Mouse (Mus musculus) erythroblast, embryonic 14.5 days (primary cell): ENCODE measurements at regions not wholly inside any gene's neighbourhood (a gene's known extent, or its start where the extent isn't known, plus 50 kb on each side); places are given as distances from the start of the nearest gene placed in this dataset.

Source experiments
- GATA1 ChIP-seq: IDR thresholded peaks from 2 replicates; pipeline ENCODE4 v1.6.1; 2012; ENCODE audit warnings: low read length, inconsistent platforms, mixed read lengths
- TAL1 ChIP-seq: IDR thresholded peaks from 3 replicates; pipeline ENCODE4 v1.6.1; 2012; ENCODE audit warnings: low read length, inconsistent platforms, mixed read lengths

DNA sequence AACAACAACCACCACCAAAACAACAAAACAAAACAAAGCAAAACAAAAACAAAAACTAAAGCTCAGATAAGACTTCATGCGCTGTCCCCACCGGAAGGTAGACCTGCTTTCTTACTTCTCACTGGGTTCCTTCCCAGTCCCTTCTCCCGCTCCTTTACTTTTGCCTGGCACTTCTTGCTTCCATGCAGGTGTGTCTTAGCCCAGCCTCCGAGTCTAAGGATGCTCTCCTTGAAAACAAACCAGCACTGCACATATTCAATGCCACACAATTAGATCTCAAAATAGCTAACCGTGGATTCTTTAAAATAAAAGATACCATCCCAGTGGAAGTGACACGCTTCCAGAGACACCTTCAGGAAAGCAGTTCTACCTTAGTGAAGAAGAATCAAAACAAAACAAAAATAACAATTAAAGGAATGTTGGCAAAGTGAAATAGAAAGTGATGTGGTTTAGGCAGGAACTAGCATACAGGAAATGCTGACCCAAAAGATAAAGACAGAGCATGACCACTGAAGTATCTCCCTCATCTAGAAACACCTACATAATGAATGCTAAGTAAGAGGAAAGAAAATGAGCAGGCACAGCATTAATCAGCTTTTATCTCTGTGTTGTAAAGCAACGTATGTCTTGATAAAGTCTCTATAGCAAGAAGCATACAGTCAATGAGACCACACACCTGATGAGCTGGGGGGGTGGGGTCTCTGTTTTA is 358.5 kb upstream of the Id2 start:
- no peak for TF ChIP-seq TAL1
- TF ChIP-seq GATA1: no peak
